Mouse (Mus musculus) thymus, adult 2 months (tissue): ENCODE measurements at regions not wholly inside any gene's neighbourhood (a gene's known extent, or its start where the extent isn't known, plus 50 kb on each side); places are given as distances from the start of the nearest gene placed in this dataset.

Experiments used
- CTCF ChIP-seq: fragments of 200-500 bp; IDR thresholded peaks from 2 replicates; pipeline ENCODE4 v1.5.1; 2012; ENCODE audit warnings: mild to moderate bottlenecking, control low read depth, low read length, moderate library complexity, borderline replicate concordance; ENCODE audit not compliant: control insufficient read depth, poor library complexity, insufficient read depth; ENCODE audit errors: extremely low read depth
- POLR2A ChIP-seq: fragments of 200-500 bp; IDR thresholded peaks from 2 replicates; pipeline ENCODE4 v1.6.1; 2012; ENCODE audit warnings: mild to moderate bottlenecking, low read length, control low read depth, moderate library complexity; ENCODE audit not compliant: control insufficient read depth, poor library complexity, insufficient read depth; ENCODE audit errors: extremely low read depth

- no peak for TF ChIP-seq CTCF
- TF ChIP-seq POLR2A, result no peak
These were observed 277.6 kb upstream of the Kdm8 start for GRCm38 (mm10) chr7:125166881-125167351.
